In genomic region chr2:124609711-124610585, GRCm38 (mm10) we compare ENCODE assay signal across 8 mouse cellular contexts.
DNase-seq lines count a peak whose midpoint lies in the region; ATAC-seq lines count a peak whose summit lies in the region.

No protein-coding gene starts in this region.

- intact Hi-C loops in gastrocnemius, postnatal 36 days (cut with DNase I), result loop anchor here (2.0 to 5.0 kb wide), 2 partner anchors 52 to 509 kb away; no protein-coding TSS in a partner anchor
- intact Hi-C loops in left cerebral cortex, postnatal 10 days (cut with DNase I), result loop anchor here (5.0 kb wide), 4 partner anchors 47 to 508 kb away; no protein-coding TSS in a partner anchor

- DNase-seq in adrenal gland, adult 8-10 months, result peak; percentile 74
- DNase-seq in embryo, embryonic 11 days, result peak; percentile 86
- DNase-seq in gastrocnemius, postnatal 36 days, result peak; percentile 85 to 87
- DNase-seq in left cerebral cortex, postnatal 10 days (ENCODE audit: extremely low spot score in 1 of 2, low spot score in 2 of 2), result peak; percentile 63 to 94
- peak; percentile 76 for DNase-seq in right cerebral cortex, postnatal 14 days

- ATAC-seq in inflammation-experienced regulatory T-cells, adult 6 months, result peak; percentile 55
- ATAC-seq in megakaryocyte, adult 5-6 weeks (ENCODE audit: poor library complexity, severe bottlenecking), result peak; percentile 43
- no peak for ATAC-seq in monocyte, adult 5-6 weeks (replicated peaks; ENCODE audit: insufficient number of reproducible peaks, low FRiP score, low TSS enrichment, poor library complexity, severe bottlenecking)
